Mouse (Mus musculus): ENCODE measurements around the gene Wdr95.

- TF ChIP-seq CTCF (IDR thresholded peaks at IDR 0.05 in 2 of 3, conservative IDR thresholded peaks at IDR 0.05 in 1 of 3; ENCODE audit: control insufficient read depth in 1 of 3, insufficient read depth in 1 of 3, low read depth in 2 of 3, low read length in 3 of 3, poor library complexity in 1 of 3, severe bottlenecking in 1 of 3) (no peak), TAL1 (IDR thresholded peaks at IDR 0.05; ENCODE audit: low read length) (no peak)
Measured at GRCm38 (mm10) chr5:149658741-149659413, 130.4 kb downstream of the Wdr95 start.

Measured in MEL (cell line).